Mouse (Mus musculus) liver, embryonic 14.5 days (tissue): ENCODE data around the gene Bcas3. TPM values are rescaled to one million over a fixed set of nuclear protein-coding genes. Genes with fewer than 3 reads are reported as not detected.

ENCODE experiments used
- ATAC-seq: fragments of 200-750 bp; cut with Nextera tagmentation; 2 replicates; pipeline ENCODE4 v1.8.0; 2017; ENCODE audit warnings: moderate number of reproducible peaks, mild to moderate bottlenecking, moderate library complexity; ENCODE audit not compliant: insufficient read depth
- DNase-seq, 3 experiments: peaks; one replicate each; pipeline ENCODE4 v3.0.0-alpha.2; 2012 to 2013; ENCODE audit warnings: low read depth in 3 of 3, low spot score in 3 of 3
- H3K27ac ChIP-seq: fragments of 300-500 bp; sonication (generic); 2 replicates; pipeline ENCODE4 v1.5.1; 2014; ENCODE audit warnings: moderate library complexity, mild to moderate bottlenecking, control low read depth, inconsistent platforms
- H3K27me3 ChIP-seq: fragments of 300-500 bp; sonication (generic); 2 replicates; pipeline ENCODE4 v1.6.1; 2014; ENCODE audit warnings: mild to moderate bottlenecking, low read length, moderate library complexity; ENCODE audit not compliant: control insufficient read depth, insufficient read depth
- H3K36me3 ChIP-seq: fragments of 300-500 bp; sonication (generic); replicated peaks from 2 replicates; pipeline ENCODE4 v1.6.1; 2014; ENCODE audit warnings: low read depth; ENCODE audit not compliant: control insufficient read depth, insufficient read depth
- H3K4me1 ChIP-seq, 2 experiments: fragments of 200-500 bp in 1 of 2; fragments of 300-500 bp in 1 of 2; sonication (generic) in 1 of 2; replicated peaks; 2 replicates each; pipeline ENCODE4 v1.6.1; 2012 to 2014; ENCODE audit warnings: antibody characterized with exemption in 1 of 2, inconsistent platforms in 1 of 2, low read length in 1 of 2; ENCODE audit not compliant: control insufficient read depth in 2 of 2, insufficient read depth in 2 of 2
- H3K4me2 ChIP-seq: fragments of 300-500 bp; sonication (generic); 2 replicates; pipeline ENCODE4 v1.6.1; 2014; ENCODE audit warnings: low read depth, mild to moderate bottlenecking, control low read depth, moderate library complexity
- H3K4me3 ChIP-seq, 2 experiments: fragments of 200-500 bp in 1 of 2; fragments of 300-500 bp in 1 of 2; sonication (generic) in 1 of 2; 2 replicates each; pipeline ENCODE4 v1.5.1; 2012 to 2014; ENCODE audit warnings: low read depth in 2 of 2, low read length in 2 of 2, mild to moderate bottlenecking in 2 of 2, control low read depth in 1 of 2, inconsistent platforms in 1 of 2, moderate library complexity in 1 of 2; ENCODE audit not compliant: insufficient read depth in 1 of 2
- H3K9ac ChIP-seq: fragments of 300-500 bp; sonication (generic); replicated peaks from 2 replicates; pipeline ENCODE4 v1.6.1; 2014; ENCODE audit warnings: mild to moderate bottlenecking, control low read depth, moderate library complexity
- H3K9me3 ChIP-seq: fragments of 300-500 bp; sonication (generic); 2 replicates; pipeline ENCODE4 v1.6.1; 2016; ENCODE audit warnings: low read length, mixed read lengths; ENCODE audit not compliant: control insufficient read depth
- CTCF ChIP-seq: IDR thresholded peaks from 2 replicates; pipeline ENCODE4 v1.5.1; 2016; ENCODE audit warnings: antibody characterized with exemption, low read depth, control low read depth
- EP300 ChIP-seq: IDR thresholded peaks from 2 replicates; pipeline ENCODE4 v1.6.1; 2016; ENCODE audit warnings: antibody characterized with exemption, low read depth
- WGBS: fragments of 180-500 bp; shearing (Covaris S2); extraction: QIAGEN DNeasy Blood & Tissue Kit; methylation state at CpG from one replicate; pipeline ENCODE4 v1.1.7; 2014; ENCODE audit not compliant: insufficient replicate concordance; 5-methylcytosine and 5-hydroxymethylcytosine counted together
- polyA plus RNA-seq, 2 experiments: library from polyadenylated mRNA; depleted of rRNA in 1 of 2; stranded (reverse) in 1 of 2; unstranded in 1 of 2; fragments of >200 nt; fragmentation: Nextera tagmentation in 1 of 2; extraction: Ambion mirVana in 1 of 2; gene quantifications; 2 replicates each; pipeline versions ENCODE4 v1.2.1 to v1.2.3; 2012 to 2014

The Bcas3 gene
- polyA plus RNA-seq, 2 experiments = 6.9 to 17.5 TPM

DNA sequence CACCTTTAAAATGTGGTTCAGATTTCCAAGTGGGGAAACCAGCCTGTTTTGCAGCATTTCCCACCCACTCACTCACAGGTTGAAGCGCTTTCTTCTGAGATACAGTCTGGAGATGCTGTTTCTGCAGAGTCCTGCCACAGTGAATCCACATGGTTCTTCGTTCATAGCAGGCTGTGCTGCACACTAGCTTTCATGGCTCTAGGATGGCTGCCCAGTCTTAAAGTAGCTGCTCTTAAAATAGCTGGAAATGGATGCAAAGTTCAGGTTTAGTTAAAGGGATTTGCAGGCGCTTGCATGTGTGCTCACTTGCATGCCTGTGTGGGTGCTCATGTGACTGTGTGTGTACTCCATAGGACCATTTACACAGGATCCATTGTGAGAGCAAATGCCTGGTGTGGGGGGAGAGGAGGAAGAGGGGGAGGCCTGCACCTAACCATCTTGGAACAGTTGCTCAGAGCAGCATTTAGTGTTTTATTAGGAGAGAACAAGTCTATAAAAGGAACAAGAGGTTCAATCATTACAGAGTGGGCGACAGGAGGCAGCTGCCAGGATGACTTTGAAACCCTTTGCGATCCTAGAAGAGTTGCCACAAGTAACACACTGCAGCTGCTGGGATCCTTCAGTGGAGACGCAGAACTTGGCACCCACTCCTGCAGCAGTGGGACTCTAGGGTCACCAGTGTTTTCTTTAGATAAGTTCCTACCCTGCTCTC lies 386.5 kb downstream of the Bcas3 start:
- Histone ChIP-seq H3K4me2 (no peak overlapping the region), H3K4me1 (peaks cover 0 to 8% of the 10 kb centered on the region in 2 experiments; a peak in 1 of 4 replicates), H3K9me3 (no peaks in the 10 kb centered on the region), H3K9ac (no peak overlapping the region), H3K27me3 (no peaks in the 10 kb centered on the region), H3K36me3 (no peaks in the 10 kb centered on the region), H3K4me3 (no peak overlapping the region), H3K27ac (no peak overlapping the region)
- ATAC-seq (no peak), DNase-seq (no peak)
- WGBS = 65% methylated on average over 6 of the region's 6 CpGs
- TF ChIP-seq CTCF (no peak), EP300 (no peak)

- H3K4me3 ChIP-seq = no peak overlapping the region
- 65% methylated on average over 7 of the region's 7 CpGs for WGBS
- H3K27me3 ChIP-seq = no peaks in the 10 kb centered on the region; the same call in 1 of the 2 replicates
- no peak overlapping the region for H3K4me2 ChIP-seq
- ATAC-seq (no peak), DNase-seq (no peak)
- no peaks in the 10 kb centered on the region for H3K4me1 ChIP-seq
- no peak overlapping the region for H3K9ac ChIP-seq
- H3K9me3 ChIP-seq = no peaks in the 10 kb centered on the region
- H3K36me3 ChIP-seq = no peaks in the 10 kb centered on the region
- TF ChIP-seq EP300 = no peak
- no peak for TF ChIP-seq CTCF
- no peak overlapping the region for H3K27ac ChIP-seq
These were observed 393.4 kb downstream of the Bcas3 start for GRCm38 (mm10) chr11:85746373-85746772.

DNA sequence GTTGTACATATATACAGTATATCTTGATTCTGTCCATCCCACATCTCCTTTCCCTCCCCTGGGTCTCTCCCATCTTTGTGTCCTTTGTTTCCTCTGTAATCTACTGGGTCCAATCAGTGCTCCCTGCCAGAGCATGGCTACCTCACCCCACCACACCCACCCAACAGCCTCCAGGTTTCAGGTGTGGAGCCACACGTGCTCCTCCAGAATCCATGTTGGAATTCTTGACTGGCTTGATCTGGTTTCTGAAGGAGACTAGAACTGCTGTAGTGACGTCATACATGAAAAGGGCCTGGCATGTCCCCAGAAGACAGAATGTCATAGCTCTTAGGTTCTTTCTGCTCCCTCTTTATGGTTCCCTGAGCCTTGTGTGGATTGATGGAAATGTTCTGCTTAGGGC lies 395.9 kb downstream of the Bcas3 start:
- no peak for ATAC-seq
- Histone ChIP-seq H3K9me3 (no peaks in the 10 kb centered on the region), H3K4me2 (no peak overlapping the region), H3K4me1 (no peaks in the 10 kb centered on the region), H3K36me3 (no peaks in the 10 kb centered on the region), H3K27me3 (no peaks in the 10 kb centered on the region; the same call in 1 of the 2 replicates), H3K27ac (no peak overlapping the region), H3K4me3 (no peak overlapping the region), H3K9ac (no peak overlapping the region)
- TF ChIP-seq CTCF (no peak), EP300 (no peak)
- DNase-seq = no peak
- WGBS = 71% methylated on average over 2 of the region's 2 CpGs

DNA sequence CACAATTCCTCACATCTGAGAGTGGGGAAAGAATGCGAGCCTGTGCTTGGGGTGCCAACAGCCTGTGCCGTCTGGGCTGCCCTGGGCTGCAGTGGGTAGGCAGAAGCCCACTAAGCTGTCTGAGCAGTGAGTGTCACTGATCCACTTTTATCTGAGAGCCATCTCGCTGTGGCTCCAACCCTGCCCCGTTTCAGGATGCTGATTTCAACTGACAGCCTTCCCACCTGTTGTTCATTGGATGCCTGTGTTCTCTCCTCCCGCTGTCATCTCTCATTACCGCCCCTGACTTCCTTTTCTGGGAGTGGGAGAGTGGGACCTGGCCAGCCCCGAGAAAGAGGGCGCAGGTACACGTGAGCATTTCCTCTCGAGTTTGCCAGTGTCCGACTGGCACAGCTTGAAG lies 398.2 kb downstream of the Bcas3 start:
- Histone ChIP-seq H3K9ac (no peak overlapping the region), H3K9me3 (no peaks in the 10 kb centered on the region), H3K4me1 (no peaks in the 10 kb centered on the region), H3K27me3 (no peaks in the 10 kb centered on the region; the same call in 1 of the 2 replicates), H3K4me3 (no peak overlapping the region), H3K27ac (no peak overlapping the region), H3K36me3 (no peaks in the 10 kb centered on the region), H3K4me2 (no peak overlapping the region)
- ATAC-seq (no peak), DNase-seq (no peak)
- no peak for TF ChIP-seq EP300
- TF ChIP-seq CTCF = no peak
- WGBS = 41% methylated on average over 11 of the region's 11 CpGs

DNA sequence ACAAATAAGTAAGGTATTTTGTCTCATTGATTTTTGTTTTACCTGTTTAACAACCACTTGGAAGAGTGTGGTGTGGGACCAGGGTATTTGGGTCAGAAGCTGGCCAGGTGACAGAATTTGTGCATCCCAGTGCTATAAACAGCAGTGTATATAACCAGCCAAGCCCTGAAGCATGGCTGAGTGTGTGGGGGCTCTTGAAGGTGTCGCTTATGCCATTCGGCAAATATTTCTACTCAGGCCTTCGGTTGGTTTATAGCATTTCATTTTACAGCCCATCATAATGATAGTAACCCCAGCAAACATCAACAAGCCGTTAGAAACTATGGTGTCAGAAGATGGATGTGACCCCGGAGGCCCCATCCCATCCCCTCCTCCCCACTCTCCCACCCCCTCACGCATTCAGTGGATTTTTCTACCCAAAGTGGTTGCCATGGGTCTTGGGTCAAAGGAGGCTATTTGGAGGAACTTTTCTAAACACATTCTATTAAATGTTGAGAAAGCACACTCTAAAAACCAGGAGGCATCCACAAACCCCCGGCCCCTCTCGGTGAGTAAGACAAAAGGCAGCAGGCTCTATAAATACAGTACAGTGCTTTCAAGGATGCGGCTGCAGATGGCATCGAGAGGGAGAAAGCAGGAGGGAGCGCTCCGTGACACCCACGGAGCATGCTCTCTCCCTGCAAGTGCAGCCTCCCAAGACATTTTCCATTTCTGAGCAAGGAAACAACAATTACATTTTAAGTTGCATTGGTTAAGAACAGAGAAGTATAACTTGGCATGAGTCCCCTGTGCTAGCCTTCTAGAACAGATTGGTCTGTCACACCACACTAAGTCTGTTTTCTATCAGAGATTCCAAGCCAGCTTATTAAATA lies 401.9 kb downstream of the Bcas3 start:
- H3K9me3 ChIP-seq = no peaks in the 10 kb centered on the region
- H3K9ac ChIP-seq = no peak overlapping the region
- no peak for DNase-seq
- WGBS = 73% methylated on average over 13 of the region's 13 CpGs
- H3K36me3 ChIP-seq = no peaks in the 10 kb centered on the region
- H3K4me2 ChIP-seq = no peak overlapping the region
- TF ChIP-seq CTCF (no peak), EP300 (no peak)
- H3K27me3 ChIP-seq = no peaks in the 10 kb centered on the region; the same call in 1 of the 2 replicates
- H3K4me3 ChIP-seq = no peak overlapping the region
- no peak for ATAC-seq
- H3K27ac ChIP-seq = no peak overlapping the region
- H3K4me1 ChIP-seq = peaks cover 3 to 9% of the 10 kb centered on the region in 2 experiments; a peak in 2 of 4 replicates
